Mouse (Mus musculus) brain, embryonic 14.5 days (tissue): ENCODE results near the gene Parvg. TPM values are rescaled to one million over a fixed set of nuclear protein-coding genes. Genes with fewer than 3 reads are reported as not detected.
"Not testable (repeated sequence)": the region's sequence is repeated elsewhere in the genome, so short reads cannot be mapped to it uniquely, and the experiment has no call there.

Source experiments
- DNase-seq: peaks from one replicate; pipeline ENCODE4 v3.0.0-alpha.2; 2011; ENCODE audit warnings: low read depth
- CTCF ChIP-seq: fragments of 200-500 bp; IDR thresholded peaks from 2 replicates; pipeline ENCODE4 v1.5.1; 2012; ENCODE audit warnings: inconsistent platforms, mild to moderate bottlenecking, moderate library complexity, borderline replicate concordance; ENCODE audit not compliant: insufficient read depth, insufficient read length; ENCODE audit errors: extremely low read depth
- POLR2A ChIP-seq: fragments of 200-500 bp; IDR thresholded peaks from 2 replicates; pipeline ENCODE4 v1.6.1; 2012; ENCODE audit warnings: mild to moderate bottlenecking, inconsistent platforms, borderline replicate concordance; ENCODE audit not compliant: poor library complexity, insufficient read depth, insufficient read length, severe bottlenecking; ENCODE audit errors: extremely low read depth
- polyA plus RNA-seq: library from polyadenylated mRNA; depleted of rRNA; stranded (reverse); fragments of >200 nt; gene quantifications from 2 replicates; pipeline ENCODE4 v1.2.3, GENCODE M21; 2012; rRNA removed

Gene Parvg
- polyA plus RNA-seq, result 1.3 and 1.5 TPM in 2 replicates

- no peak for DNase-seq
- TF ChIP-seq CTCF, result no peak
- no peak for TF ChIP-seq POLR2A
Measured at GRCm38 (mm10) chr15:84323966-84324869, at the start of gene Parvg. Gene Parvg (plus strand): TSS chr15:84324026.

- DNase-seq, result no peak
- no peak for TF ChIP-seq CTCF
- TF ChIP-seq POLR2A, result no peak
Measured at GRCm38 (mm10) chr15:84276066-84276465, 47.8 kb upstream of the Parvg start.

- TF ChIP-seq POLR2A, result no peak
- no peak for TF ChIP-seq CTCF
- DNase-seq, result no peak
Measured at GRCm38 (mm10) chr15:84278091-84278490, 45.7 kb upstream of the Parvg start.

GRCm38 (mm10) chr15:84278656-84279055 is 45.2 kb upstream of the Parvg start:
- no peak for DNase-seq

GRCm38 (mm10) chr15:84280309-84280708 is 43.5 kb upstream of the Parvg start:
- no peak for DNase-seq
- no peak for TF ChIP-seq POLR2A
- TF ChIP-seq CTCF, result no peak

More at GRCm38 (mm10) chr15:84278656-84279055, 45.2 kb upstream of the Parvg start:
- no peak for TF ChIP-seq CTCF

GRCm38 (mm10) chr15:84280712-84281347 is 43.0 kb upstream of the Parvg start:
- no peak for DNase-seq
- no peak for TF ChIP-seq POLR2A
- TF ChIP-seq CTCF, result no peak

GRCm38 (mm10) chr15:84282206-84283085 is 41.4 kb upstream of the Parvg start:
- TF ChIP-seq CTCF (no peak), POLR2A (no peak)
- DNase-seq, result no peak

- TF ChIP-seq CTCF (peak; percentile 66; the same call in 1 of the 2 replicates), POLR2A (no peak)
- DNase-seq, result no peak
Measured at GRCm38 (mm10) chr15:84284059-84284458, 39.8 kb upstream of the Parvg start.

GRCm38 (mm10) chr15:84285453-84285852 is 38.4 kb upstream of the Parvg start:
- no peak for TF ChIP-seq CTCF
- no peak for TF ChIP-seq POLR2A
- no peak for DNase-seq

- not testable (repeated sequence) for DNase-seq
Measured at GRCm38 (mm10) chr15:84288953-84289352, 34.9 kb upstream of the Parvg start.

GRCm38 (mm10) chr15:84291097-84291496 is 32.7 kb upstream of the Parvg start:
- no peak for DNase-seq
- TF ChIP-seq CTCF (no peak), POLR2A (no peak)
